Mouse (Mus musculus) cerebellum, adult 9-11 months (tissue): Measurements from ENCODE around the gene Reps2.

Source experiments
- DNase-seq: peaks from one replicate; pipeline ENCODE4 v3.0.0; 2022

Gene Reps2

DNA sequence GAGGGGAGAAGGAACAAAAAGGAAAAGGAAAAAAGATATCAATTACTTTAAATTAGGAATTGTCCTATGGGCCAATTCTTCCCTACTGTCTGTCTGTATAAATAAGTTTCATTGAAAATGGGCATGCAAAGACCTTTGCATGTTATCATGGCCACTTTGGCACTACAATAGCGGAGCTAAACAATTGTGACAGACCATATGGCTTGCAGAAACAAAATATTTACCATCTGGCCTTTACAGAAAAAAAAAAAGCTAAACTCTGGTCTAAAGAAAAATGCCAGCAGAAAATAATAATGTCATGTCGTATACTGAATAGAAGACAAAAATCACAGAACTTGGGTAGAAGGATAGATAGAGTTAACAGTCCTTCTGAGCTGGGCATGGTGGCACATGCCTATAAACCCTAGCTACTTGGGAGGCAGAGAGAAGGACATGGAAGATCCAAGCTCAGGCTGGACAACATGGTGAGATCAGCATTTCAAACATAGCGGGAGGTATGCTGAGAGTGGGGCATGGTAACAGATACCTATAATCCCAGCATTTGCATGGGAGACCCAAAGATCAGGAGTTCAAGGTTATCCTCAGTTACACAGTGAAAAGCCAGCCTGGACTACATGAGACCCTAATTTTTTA is 54.2 kb downstream of the Reps2 start:
- peak; percentile 47 for DNase-seq

DNA sequence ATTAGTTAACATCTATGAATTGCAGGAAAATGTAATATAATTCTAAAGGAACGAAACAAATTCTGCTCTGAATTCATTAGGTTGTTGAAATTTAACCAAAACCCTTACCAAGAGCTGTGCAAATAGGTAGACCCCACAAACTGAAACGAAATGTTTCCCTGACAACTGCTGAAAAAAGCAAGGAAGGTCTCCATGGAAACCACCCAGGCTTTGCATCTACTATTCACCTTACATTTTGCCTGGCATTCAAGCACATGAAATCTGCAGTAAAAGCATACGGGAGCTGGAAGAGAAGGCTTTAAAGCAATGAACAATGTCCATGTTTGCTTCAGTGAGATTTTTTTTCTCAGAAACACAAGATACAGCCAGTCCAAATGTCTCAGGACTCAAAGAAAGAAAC is 59.1 kb downstream of the Reps2 start:
- no peak for DNase-seq

DNA sequence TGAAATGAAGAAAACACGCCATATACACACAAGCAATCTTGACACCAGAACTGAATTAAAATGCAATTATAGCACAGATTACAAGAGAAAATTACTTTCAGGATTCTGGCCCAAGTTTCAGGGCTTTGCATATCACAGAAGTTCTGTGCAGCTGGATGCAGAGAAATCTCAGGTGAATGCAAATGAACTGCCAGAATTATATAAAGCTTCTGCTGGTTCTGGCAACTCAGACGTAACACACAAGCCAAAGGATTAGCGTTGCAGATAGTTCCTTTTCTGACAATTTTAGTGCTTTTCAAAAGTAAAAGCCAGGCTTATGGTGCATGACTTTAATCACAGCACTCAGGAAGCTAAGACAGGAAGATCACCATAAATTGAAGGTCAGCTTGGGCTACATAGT is 62.9 kb downstream of the Reps2 start:
- DNase-seq: no peak

GRCm38 (mm10) chrX:162568439-162568838 is 75.0 kb downstream of the Reps2 start:
- DNase-seq: no peak

GRCm38 (mm10) chrX:162565501-162565900 is 77.9 kb downstream of the Reps2 start:
- DNase-seq: no peak

DNA sequence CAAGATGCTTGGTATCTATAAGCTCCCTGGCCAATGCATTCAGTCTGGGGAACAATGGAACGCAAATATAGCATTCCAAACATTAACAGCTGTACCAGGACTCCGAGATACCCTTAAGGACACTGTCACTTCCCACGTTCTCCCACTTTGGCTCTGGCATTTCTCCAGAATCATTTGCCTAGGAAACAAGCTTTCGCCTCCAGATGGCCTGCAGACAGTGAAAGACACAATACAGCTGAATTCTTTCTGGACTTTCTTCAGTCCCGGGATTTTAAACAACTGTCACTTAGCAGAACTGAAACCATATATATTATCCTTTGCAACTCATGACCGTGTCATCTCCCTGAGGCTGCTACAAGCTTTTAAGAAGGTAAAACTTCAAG is 87.0 kb downstream of the Reps2 start:
- DNase-seq: no peak

DNA sequence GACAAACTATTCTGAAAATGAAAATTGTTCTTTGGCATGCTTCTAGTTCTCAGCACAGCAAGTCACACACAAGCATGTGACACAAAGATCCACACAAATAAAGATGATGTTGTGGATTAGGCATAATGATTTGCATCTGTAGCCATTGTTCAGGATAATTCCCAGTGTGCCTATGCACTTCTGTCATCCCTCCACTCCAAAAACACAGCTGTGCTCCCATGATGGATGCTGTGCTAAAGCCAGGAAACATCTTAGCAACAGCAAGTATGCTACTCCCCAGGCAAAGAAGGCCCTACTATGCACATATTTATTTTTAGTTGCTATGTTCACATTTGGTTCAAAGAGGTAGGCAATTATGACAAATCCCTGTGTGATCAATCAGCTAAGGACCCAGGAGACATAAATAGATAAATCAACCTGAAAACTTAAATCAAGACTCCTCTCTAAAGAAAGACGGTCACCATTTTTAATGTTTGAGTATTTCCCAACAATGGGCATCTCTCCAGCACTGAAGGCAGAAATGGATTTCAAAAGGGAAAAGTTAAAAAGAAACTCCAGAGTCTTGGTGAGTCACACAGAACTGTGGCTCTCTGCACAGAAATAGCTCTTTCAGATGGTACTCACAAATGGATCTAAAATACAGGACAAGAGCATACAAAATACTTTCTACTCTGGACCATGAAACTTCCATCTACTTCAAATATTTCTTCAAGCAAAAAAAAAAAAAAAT is 87.6 kb downstream of the Reps2 start:
- DNase-seq: no peak

DNA sequence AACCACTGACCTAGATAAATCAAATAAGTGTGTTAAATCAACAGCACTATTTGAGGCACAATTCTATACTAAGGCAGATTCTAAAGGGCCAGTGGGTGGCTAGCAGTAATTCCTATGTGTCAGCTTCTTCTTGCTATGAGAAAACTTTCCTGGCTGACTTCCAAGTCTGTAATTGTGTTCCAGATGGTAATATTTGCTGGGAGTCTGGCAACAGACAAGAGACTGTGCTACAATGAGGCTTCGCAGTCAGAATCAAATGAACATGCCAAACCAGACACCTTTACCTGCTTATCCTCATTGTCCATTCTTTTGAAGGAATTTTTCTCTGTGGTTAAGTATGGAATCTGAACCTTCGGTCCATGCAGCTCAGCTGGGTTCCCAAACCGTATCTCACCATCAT is 88.9 kb downstream of the Reps2 start:
- peak; percentile 70 for DNase-seq

GRCm38 (mm10) chrX:162552383-162552782 is 91.1 kb downstream of the Reps2 start:
- no peak for DNase-seq

- DNase-seq: no peak
Measured at GRCm38 (mm10) chrX:162545037-162545436, 98.4 kb downstream of the Reps2 start.

DNA sequence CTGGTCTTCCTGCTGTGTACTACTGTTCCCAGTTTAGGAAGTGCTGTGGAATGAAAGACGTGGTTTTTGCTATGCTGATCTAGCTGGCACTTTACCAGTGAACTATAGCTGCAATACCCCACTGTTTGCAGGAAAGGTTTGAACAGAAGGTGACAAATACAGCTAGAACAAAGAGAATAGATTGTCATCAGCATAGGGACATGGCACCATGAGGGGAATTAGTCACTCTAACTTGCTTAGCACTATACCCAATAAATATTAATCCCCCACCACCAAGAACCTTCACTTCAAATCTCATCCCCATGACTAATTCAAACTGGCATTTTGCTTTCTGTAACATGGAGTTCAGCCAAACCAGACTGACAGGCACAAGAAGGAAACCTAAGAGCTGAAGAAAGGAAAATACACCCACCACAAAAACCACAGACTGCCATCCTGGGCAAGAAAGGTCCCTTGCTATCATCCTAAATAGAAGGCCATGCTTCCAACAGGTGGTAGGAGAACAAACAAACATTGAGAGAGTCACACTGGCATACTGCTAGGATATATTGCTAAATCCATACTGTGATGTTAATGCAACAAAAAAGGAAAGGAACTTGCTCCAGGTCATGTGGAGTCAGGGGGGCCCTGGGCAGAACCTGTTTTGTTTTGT is 100.7 kb downstream of the Reps2 start:
- DNase-seq: peak; percentile 27

DNA sequence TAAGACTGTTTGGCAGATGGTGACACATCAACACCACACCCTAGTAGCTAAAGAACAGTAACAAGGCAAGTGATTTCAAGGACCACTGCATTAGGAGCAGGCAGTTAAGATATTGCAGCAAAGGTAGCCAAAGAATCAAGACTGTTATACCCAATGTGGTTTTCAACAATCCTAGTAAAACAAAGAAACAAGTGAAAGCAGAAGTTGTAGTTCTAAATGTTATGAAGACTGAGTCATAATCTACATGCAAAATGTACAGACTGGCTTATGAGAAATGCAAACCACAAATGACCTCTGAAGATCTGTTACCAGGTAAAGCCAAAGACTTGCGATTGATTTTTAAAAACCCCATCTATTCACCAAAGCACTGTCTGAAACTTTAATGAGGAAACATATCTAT is 101.5 kb downstream of the Reps2 start:
- no peak for DNase-seq

- no peak for DNase-seq
Measured at GRCm38 (mm10) chrX:162531016-162531415, 112.4 kb downstream of the Reps2 start.

DNA sequence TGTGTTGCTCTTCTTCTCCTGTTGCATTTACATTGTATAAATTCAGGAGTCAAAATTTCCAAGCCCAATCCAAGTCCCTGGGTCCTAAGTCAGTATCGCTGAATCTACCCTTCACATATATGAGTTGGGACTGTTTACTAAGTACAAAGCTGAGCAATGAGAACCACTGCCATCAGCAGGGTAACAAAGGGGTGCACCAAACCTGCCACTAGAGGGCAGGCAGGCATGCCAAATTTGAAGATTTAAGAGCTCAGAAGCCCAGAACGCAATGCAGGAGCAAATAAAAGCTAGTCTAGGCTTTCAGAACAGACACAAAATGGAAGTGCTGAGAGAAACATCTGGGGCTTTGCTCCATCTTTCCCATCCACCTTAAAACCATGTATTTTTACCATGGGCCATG is 116.2 kb downstream of the Reps2 start:
- DNase-seq: peak; percentile 60

- no peak for DNase-seq
Measured at GRCm38 (mm10) chrX:162521831-162522514, 121.5 kb downstream of the Reps2 start.

- DNase-seq: no peak
Measured at GRCm38 (mm10) chrX:162521197-162521596, 122.3 kb downstream of the Reps2 start.

DNA sequence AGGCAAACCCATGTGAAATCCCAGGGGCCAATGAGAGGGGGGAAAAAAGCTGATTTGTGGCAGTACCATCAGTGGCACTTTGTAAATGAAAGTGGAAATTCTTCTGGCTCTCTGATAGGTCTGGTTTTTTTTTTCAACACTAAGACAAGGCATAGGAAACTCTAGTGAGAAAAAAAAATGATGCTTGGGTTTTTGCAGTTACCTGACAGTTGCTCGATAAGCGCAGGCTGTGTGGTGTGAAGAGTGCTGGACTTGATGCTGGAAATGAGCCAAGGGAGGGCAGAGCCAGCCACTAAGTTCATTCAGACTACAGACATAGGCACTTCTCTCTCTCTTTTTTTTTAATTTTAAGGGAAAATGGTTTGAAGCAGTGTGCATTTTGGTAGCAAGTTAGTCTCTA is 123.1 kb downstream of the Reps2 start:
- DNase-seq: no peak

DNA sequence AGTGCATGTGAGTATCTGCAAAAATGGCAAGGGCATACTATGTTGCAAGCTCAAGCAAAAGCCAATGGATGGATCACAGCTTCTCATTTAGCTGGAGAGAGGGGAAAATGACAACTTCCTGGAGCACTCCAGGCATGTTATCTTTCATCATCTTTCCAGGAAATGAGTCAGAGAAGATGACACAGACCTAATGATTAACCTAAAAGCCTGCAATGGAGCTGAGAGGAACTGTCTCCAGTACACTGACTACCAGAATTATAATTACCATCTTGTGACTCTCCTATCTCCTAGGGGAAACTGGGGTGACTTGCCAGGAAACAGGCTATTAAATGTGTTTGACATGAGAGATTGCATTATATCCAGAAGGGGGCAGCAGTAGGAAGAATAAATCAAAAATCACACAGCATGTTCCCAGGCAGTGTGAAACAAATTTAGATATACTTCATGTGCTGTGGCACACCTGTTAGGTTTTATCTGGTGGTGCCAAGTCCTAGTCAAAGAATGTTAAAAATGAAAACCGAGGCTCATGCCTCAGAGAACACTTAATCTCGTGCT is 132.9 kb downstream of the Reps2 start:
- peak; percentile 10 for DNase-seq

- no peak for DNase-seq
Measured at GRCm38 (mm10) chrX:162505186-162505585, 138.3 kb downstream of the Reps2 start.

GRCm38 (mm10) chrX:162503436-162503835 is 140.0 kb downstream of the Reps2 start:
- DNase-seq: no peak

DNA sequence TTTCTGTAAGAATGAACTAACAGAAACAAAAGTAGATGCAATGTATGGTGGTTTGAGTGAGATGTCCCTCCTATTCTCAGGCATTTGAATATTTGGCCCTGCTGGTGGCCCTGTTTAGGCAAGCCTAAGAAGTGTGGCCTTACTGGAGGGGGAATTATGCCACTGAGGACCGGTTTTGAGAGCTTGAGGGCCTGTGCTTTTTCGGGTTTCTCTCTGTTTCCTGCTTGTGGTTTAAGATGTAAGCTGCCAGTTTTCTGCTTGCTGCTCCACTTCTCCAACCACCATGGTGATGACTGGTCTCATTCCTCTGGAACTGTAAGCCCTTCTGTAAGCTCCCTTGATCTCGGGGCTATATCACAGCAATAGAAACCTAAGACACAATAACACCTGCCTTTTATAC is 142.5 kb downstream of the Reps2 start:
- no peak for DNase-seq

GRCm38 (mm10) chrX:162496485-162496884 is 147.0 kb downstream of the Reps2 start:
- DNase-seq: no peak

- DNase-seq: no peak
Measured at GRCm38 (mm10) chrX:162488630-162489029, 154.8 kb downstream of the Reps2 start.
